Mouse (Mus musculus) cerebellum, adult 9-10 months (tissue): ENCODE data around the gene Pum2.

Experiments
- DNase-seq: peaks from one replicate; pipeline ENCODE4 v3.0.0; 2022

The Pum2 gene

GRCm38 (mm10) chr12:8764221-8764930 is 90.4 kb downstream of the Pum2 start:
- no peak for DNase-seq

DNA sequence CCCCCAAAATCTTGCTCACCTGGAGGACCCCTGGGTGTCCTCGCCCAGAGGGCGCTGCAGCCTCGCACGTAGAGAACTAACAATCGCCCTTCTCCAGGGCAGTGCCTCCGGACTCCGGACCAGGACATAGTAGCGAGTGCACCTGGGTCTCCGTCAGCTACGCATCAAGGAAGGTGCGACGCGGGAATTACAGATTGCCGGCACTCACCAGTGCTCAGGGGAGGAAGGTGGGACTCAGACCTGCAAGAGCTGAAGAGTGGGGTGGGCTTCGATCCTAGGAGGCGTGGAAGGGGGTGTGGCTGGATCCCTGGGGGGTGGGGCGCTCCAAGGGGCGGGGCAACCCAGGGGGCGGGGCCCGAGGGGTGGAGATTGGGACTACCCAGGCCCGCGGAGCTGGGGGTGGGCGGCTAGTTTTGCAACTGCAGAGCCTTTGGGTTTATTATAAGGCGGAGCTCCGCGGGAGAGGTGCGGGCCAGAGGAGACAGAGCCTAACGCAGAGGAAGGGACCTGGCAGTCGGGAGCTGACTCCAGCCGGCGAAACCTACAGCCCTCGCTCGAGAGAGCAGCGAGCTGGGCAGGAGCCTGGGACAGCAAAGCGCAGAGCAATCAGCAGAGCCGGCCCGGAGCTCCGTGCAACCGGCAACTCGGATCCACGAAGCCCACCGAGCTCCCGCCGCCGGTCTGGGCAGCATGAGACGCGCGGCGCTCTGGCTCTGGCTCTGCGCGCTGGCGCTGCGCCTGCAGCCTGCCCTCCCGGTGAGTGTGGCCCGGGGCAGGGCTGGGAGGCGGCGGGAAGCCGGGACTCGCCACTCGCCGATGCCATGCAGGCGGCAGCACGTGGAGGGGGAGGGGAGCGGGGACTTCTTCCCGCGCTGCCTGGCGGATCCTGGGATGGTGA is 97.3 kb downstream of the Pum2 start, which contains the start of gene Sdc1:
Gene Sdc1 (plus strand): TSS at position 378 of the 898 bp plus-strand sequence.
- DNase-seq = peak; percentile 83

- DNase-seq = peak; percentile 54
These were observed 98.0 kb downstream of the Pum2 start for GRCm38 (mm10) chr12:8771844-8772380.

DNA sequence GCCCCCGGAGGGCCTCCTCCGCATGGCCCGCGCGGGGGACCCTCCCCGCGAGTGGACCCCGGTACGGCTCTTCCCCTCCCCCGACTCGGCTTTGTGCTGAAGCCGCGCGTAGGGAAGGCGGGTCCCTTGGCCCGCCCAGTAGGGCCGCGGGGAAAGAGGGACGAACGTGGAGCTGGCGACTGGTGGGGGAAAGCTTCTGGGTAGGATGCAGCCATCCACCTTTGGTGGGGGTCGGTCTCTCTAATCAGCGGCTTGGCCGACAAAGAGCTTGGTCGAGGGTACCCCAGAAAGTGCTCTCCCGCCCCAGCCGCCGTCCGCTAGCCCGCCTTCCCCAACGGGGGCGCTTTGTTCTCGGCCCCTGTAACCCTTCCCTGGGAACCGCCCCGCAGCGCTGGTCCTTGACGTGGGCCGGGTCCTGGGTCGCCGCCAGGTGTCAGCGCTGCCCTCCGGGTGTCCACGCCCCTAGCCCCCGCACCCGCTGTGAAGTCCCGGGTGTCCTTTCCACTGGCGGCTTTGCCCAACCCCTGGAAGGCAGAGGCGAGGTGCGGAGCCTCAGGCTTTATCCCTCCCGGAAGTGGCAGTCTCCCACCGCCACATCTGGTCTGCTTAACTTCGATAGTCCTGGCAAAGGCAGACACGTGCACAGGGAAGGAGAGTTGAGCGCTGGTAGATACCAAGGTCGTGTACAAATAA is 98.7 kb downstream of the Pum2 start:
- DNase-seq = no peak

DNA sequence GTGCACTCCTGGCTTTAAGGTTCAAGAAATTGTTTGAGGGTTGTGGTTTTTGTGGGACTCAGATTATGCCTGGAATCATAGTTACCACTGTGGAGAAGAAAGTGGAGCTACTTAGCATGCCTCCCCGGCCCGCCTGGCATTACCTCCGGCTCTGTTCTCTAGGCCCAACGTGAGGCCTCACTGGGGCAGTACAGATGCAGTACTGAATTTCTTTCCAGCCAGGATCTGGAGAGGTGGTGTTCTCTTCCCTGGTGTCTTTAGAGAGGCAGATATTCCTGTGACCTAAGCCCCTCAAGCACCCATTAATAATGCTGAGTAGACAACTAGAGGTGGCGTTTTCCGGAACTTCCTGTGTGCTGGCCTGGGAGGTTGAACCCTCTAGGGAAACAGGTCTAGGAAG is 99.4 kb downstream of the Pum2 start:
- DNase-seq = no peak

GRCm38 (mm10) chr12:8774183-8774582 is 100.2 kb downstream of the Pum2 start:
- DNase-seq = no peak

DNA sequence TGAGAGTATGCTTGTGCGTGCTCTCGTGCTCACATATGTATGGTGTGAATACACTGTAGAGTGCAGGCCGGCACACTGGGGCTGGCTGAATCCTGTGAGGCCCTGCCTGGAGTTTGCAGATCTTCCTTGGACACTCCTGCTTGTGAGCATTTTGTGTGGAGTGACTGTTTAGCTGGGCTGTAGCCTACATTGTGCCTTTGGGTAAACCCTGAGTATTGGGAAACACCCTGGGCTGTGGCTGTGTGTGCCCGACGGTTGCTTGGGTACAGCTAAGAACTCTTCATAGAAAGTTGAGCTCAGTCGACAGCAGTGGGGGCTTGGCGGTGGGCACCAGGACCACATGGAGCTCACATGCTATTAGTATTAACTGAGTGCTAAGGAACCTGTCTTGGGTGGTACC is 102.3 kb downstream of the Pum2 start:
- no peak for DNase-seq

DNA sequence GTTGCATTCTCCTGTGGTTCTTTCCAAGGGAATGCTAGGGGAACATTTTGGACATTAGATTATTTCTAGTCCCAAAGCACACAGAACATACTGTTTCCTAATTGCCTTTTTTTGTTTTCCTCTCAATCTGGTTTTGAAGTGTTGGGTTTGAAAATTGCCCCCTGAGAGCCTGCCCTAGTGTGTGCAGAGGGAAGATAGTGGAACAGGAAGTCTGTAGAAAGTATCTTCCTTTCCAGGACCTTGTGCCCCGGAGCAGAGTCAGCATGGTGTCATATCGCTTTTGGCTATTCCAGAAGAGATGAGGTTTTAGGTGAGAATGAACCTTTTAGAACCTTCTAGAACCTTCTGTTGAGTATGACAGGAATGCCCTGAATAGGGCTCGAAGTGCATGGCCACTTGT is 102.8 kb downstream of the Pum2 start:
- no peak for DNase-seq

DNA sequence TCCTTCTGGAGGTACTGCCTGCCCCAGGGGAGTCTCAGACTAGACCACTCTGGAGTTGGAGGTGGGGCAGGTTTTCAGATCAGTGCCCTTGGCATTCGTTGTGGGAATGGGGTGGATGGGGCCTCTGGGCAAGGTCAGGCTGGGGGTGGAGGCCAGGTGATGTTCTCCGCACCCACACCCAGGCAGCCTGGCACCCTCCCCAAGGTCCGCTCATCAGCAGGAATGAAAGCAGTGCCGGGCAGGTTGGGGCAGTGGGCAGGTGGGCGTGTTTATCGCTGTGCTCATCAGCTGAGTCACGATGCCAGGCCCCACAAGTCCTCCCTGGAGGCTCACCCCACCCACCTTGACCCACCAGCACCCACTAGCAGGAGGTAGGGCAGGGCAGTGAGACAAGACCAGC is 104.2 kb downstream of the Pum2 start:
- no peak for DNase-seq

DNA sequence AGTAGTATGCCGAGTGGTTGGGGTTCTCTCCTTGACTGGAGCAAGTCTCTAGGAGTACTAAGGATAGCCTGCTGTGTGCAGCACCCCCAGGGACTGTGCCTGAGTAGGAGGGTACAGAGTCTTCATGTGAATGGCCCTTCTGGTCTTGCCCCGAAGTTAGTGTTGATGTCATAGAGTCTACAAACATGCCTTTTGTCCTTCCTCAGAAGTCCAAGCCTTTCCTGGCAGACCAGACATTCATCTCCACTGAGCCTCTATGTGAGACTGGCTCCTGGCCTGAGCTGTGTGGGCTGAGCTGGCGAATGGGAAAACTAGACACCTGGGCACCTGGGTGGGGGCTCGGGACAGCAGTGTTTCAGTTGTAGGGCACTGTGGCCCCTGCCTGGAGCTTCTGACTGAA is 105.9 kb downstream of the Pum2 start:
- DNase-seq = no peak

- DNase-seq = no peak
These were observed 107.2 kb downstream of the Pum2 start for GRCm38 (mm10) chr12:8781121-8781520.

GRCm38 (mm10) chr12:8781681-8782378 is 107.9 kb downstream of the Pum2 start:
- peak; percentile 81 for DNase-seq

GRCm38 (mm10) chr12:8782565-8782964 is 108.6 kb downstream of the Pum2 start:
- no peak for DNase-seq

DNA sequence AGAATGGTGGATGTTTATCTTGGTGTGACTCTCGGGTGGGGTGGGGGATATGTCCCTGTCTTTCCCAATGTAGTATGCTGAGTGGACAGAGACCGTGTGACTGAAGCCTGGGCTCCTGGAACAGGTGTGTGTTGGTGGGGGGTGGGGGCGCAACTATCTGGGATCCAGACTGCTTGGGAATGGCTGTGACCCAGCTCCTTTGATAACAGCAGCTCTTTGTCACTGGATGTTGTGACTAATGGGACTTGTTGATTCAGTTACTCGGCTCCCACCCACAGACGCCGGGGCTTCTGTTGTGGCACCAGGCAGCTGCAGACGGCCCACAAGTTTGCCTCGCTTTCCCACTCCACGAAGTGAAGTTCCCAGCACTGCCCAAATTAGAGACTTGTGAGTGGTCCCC is 110.3 kb downstream of the Pum2 start:
- DNase-seq = no peak

DNA sequence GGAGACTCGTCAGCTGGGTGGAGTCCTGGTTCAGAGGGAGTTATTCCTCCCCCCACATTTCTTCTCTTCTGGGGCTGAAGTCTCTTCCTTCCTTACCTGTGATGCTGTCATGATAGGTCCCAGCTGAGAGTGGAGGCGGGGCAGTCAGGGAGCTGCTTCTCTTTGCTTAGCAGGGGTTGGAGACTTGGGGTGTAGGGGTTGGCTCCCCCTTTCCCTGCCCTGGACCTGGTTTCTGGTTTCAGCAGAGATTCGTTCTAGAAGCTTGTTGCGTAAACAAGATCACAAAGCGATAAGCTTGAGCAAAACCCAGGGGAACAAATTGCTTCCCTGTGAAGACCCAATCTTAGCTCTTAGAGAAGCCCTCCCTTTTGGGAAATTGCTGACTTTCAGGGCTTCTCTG is 112.5 kb downstream of the Pum2 start:
- no peak for DNase-seq

- DNase-seq = no peak
These were observed 113.2 kb downstream of the Pum2 start for GRCm38 (mm10) chr12:8786984-8787730.

- no peak for DNase-seq
These were observed 114.5 kb downstream of the Pum2 start for GRCm38 (mm10) chr12:8788469-8788868.

DNA sequence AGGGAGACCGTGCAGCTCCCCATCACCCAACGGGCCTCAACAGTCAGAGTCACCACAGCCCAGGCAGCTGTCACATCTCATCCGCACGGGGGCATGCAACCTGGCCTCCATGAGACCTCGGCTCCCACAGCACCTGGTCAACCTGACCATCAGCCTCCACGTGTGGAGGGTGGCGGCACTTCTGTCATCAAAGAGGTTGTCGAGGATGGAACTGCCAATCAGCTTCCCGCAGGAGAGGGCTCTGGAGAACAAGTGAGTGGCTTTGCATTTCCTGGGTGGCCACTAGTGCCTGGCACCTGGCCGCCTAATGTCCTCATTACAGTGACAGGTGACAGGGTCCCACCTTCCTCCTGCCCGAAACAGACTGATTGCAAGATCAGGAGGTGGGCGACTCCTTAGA is 116.7 kb downstream of the Pum2 start:
- DNase-seq = no peak

- peak; percentile 74 for DNase-seq
These were observed 119.6 kb downstream of the Pum2 start for GRCm38 (mm10) chr12:8793410-8794051.

DNA sequence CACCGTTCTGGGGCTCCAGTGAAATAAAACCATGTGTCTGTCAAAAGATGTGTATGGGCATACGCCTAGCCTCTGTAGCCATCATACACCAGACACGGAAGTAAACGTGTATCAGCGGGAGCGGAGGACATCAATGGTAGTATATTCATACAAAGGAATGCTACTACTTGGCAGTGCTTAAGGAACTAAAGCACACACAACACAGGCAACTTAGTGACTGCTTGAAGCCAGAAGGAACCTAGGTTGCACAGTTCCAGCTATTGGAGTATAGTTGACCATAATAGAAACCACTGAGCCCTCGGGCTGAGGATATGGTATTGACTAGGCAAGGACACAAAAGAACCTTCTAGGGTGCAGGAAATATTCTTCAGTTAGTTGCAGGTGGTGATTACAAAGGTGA is 124.0 kb downstream of the Pum2 start:
- no peak for DNase-seq

- DNase-seq = no peak
These were observed 124.6 kb downstream of the Pum2 start for GRCm38 (mm10) chr12:8798486-8799020.
